Mouse (Mus musculus) mesoderm, embryonic 11.5 days (tissue): ENCODE data around the gene B430305J03Rik.

Experiments used
- DNase-seq: peaks from one replicate; pipeline ENCODE4 v3.0.0-alpha.2; 2012; ENCODE audit warnings: low read depth, low spot score

The B430305J03Rik gene

GRCm38 (mm10) chr3:61349433-61349832, 16.3 kb downstream of the B430305J03Rik start:
- DNase-seq, result no peak

GRCm38 (mm10) chr3:61348036-61348614, 17.6 kb downstream of the B430305J03Rik start:
- DNase-seq, result no peak

- peak; percentile 44 for DNase-seq
Measured at GRCm38 (mm10) chr3:61345636-61346035, 20.1 kb downstream of the B430305J03Rik start.

- DNase-seq, result no peak
Measured at GRCm38 (mm10) chr3:61344031-61344430, 21.7 kb downstream of the B430305J03Rik start.

- DNase-seq, result no peak
Measured at GRCm38 (mm10) chr3:61340321-61340720, 25.4 kb downstream of the B430305J03Rik start.

- DNase-seq, result no peak
Measured at GRCm38 (mm10) chr3:61337230-61337629, 28.5 kb downstream of the B430305J03Rik start.

GRCm38 (mm10) chr3:61336205-61336604, 29.5 kb downstream of the B430305J03Rik start:
- DNase-seq, result no peak

GRCm38 (mm10) chr3:61321632-61322031, 44.1 kb downstream of the B430305J03Rik start:
- DNase-seq, result no peak

- no peak for DNase-seq
Measured at GRCm38 (mm10) chr3:61320031-61320430, 45.7 kb downstream of the B430305J03Rik start.

GRCm38 (mm10) chr3:61315002-61315401, 50.7 kb downstream of the B430305J03Rik start:
- no peak for DNase-seq
